Mouse (Mus musculus): ENCODE results near the gene Adamts8.

GRCm38 (mm10) chr9:30910491-30910890 lies 31.9 kb upstream of the Adamts8 start:
- TF ChIP-seq POLR2A (IDR thresholded peaks at IDR 0.05; ENCODE audit: insufficient read depth, low read depth, low read length) (no peak), CTCF (IDR thresholded peaks at IDR 0.05) (no peak), EP300 (IDR thresholded peaks at IDR 0.05; ENCODE audit: insufficient read depth, low read depth, low read length) (no peak)

Measured in heart, adult 2 months (tissue).